Mouse (Mus musculus): ENCODE data around the gene Lin28a.

DNA sequence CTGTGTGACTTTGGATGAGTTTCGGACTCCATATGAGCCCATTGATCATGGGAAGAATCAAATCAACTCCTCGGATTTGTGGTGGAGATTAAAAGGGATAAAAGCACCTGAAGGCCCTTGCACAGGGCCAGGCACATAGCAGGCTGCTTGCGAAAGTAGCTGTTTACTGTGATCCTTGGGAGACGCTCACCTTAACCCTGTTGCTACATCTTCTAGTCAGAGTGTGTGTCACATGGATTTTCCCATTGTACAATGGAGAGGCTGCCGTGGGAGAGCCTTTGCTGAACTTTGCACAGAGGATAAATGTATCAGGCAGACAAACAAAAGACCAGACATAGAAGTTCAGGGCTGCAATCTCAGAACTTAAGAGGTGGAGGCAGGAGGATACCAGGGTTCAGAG is 33.3 kb upstream of the Lin28a start:
- TF ChIP-seq POLR2A (IDR thresholded peaks at IDR 0.05; ENCODE audit: borderline replicate concordance, extremely low read depth, insufficient read depth, insufficient read length, poor library complexity, severe bottlenecking) (no peak), CTCF (IDR thresholded peaks at IDR 0.05; ENCODE audit: borderline replicate concordance, extremely low read depth, insufficient read depth, insufficient read length) (no peak)

All from brain, embryonic 14.5 days (tissue).